Mouse (Mus musculus): ENCODE results near the gene Unc5cl.

Gene Unc5cl

DNA sequence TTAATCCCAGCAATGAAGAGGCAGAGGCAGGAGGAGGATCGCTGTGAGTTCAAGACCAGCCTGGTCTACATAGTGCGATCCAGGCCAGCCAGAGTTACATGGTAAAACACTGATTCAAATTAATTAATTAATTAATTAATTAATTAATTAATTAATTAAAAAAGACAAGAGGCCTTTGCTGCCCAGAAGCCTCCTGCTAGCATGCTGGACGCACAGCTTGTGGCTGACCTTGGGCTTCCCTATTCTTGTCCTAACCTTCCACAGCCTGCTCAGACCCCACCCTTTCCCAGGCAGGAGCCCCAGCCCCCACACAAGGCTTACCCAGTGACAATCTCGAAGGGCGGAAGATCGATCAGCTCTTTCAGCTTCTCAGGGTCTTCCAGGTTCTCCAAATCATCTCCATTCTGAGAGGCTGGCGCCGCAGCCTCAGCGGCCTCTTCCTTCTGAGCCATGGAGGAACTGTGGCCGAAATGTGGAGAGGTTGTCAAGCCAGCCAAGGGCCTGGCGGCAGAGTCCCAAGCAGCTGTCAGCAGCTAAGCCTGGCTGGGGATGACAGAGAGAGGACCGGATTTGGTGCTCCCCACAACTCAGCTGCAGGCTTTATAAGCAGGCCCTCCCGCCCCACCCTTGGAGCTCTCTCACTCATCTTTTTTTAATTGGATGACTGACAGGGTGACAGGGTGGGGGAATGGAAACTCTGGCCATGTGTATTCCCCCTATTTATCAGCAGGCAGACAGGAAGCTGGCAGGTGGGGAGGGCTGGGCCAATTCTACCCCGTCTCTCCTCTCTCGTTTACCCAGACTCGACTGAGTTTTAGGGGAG is 22.3 kb upstream of the Unc5cl start, which contains the start of gene Apobec2:
Gene Apobec2, minus strand, starts transcription at position 773 of the 823 bp plus-strand sequence.
- in situ Hi-C loops (cut with MseI, MboI) = no loop called here

DNA sequence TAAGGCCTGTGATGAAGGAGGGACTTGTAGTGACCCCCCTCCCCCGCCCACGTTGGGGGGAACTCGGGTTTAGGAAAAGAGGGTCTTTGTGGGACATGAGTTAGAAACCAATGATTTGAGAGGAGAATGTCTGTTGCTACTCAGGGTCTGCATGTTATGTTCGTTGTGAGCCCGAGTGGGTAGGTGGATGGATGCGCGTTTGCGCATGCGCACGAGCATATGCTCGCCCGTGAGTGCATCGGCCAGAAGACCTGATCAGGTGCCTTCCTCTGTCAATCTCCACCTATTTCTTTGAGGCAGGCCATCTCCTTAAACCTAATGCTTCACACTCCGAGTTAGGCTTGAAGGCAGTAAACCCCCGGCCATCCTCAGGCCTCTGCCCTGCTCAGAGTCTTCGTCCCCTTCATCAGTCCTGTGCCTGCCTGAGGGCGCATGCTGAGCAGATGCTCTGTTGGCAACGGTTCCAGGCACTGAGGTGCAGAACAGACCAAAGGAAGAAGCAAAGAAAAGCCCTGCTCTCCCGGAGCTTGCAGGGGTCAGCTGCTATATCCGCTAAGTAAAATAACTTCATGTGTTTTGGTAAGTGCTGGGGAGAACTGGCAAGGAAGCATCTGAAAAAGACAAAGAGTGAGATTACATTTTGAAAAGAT is 21.6 kb upstream of the Unc5cl start:
- in situ Hi-C loops (cut with MseI, MboI) = no loop called here

DNA sequence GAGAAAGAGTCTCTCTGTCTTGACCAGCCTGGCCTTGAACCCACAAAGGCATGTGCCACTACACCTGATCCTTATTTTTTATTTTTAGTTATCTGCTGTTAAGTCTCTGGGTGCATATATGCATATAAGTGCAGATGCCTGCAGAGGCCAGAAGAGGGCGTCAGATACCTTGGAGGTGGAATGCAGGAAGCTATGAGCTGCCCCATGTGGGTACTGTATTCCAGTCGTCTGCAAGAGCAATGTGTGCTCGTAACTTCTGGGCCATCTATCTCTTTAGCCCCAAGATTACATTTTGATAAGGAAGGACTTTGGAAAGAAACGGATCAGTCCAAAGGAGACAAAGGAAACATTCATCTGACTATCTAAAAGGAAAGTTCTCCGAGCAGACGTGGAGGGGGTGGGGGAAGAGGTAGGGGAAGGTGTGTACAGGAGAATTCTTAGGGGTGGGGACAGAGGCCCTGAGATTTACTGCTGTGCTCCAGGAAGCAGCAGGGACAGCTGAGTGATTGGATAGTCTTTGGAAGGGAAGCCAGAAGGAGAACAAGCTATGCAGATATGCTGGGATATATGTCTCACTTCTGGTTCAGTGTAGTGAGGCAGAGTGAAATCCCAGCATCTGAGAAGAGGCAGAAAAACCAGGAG is 20.9 kb upstream of the Unc5cl start:
- in situ Hi-C loops (cut with MseI, MboI) = no loop called here

DNA sequence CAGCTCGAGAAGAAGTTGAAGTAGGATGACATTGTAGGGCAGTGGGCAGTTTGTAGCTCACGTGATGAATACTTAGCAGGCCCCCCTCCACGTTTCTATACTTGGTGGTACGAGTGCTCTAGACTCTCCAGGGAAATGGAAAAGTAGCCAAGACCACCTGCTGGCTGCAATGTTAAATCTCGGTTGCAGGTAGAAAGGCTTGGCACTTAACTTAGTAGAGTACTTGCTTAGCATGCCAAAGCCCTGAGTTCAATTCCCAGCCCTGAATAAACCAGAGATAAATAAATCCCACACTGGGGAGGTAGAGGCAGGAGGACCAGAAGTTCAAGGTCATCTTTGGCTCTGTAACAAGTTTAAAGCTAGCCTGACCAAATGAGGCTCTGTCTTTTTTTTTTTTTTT is 20.2 kb upstream of the Unc5cl start:
- in situ Hi-C loops (cut with MseI, MboI) = no loop called here

- in situ Hi-C loops (cut with MseI, MboI) = no loop called here
Observed at GRCm38 (mm10) chr17:48436487-48436886, 18.2 kb upstream of the Unc5cl start.

- in situ Hi-C loops (cut with MseI, MboI) = no loop called here
Observed at GRCm38 (mm10) chr17:48437421-48437911, 17.2 kb upstream of the Unc5cl start.

DNA sequence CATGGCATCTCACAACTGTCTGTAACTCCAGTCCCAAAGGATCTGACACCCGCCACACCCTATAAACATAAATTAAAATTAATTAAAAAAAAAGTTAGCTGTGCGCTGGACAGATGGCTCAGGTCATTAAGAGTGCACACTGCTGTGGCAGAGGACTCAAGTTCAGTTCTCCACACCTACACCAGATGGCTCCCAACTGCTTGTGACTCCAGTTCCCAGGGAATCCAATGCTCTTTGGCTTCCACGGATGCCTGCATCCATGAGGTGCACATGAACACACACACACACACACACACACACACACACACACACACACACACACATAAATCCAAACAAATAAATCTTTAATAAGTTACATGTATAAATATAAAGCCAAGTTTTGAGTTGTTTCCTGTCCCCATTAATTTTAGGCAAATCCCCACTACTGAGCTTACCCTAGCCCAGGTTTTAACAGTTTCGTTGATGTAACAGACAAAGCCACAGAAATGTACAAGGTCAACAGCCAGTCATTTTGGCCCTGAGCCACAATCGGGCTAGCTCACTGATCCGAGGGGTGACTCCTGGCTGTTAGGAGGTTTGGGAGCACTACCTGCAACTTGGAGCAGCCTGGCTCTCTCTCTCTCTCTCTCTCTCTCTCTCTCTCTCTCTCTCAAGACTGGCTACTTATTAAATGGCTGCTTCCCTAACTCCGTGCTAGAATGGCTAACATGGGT is 11.8 kb upstream of the Unc5cl start:
- in situ Hi-C loops (cut with MseI, MboI) = no loop called here

GRCm38 (mm10) chr17:48443542-48444145 is 11.1 kb upstream of the Unc5cl start:
- in situ Hi-C loops (cut with MseI, MboI) = no loop called here

GRCm38 (mm10) chr17:48447675-48448074 is 7.0 kb upstream of the Unc5cl start:
- in situ Hi-C loops (cut with MseI, MboI) = no loop called here

DNA sequence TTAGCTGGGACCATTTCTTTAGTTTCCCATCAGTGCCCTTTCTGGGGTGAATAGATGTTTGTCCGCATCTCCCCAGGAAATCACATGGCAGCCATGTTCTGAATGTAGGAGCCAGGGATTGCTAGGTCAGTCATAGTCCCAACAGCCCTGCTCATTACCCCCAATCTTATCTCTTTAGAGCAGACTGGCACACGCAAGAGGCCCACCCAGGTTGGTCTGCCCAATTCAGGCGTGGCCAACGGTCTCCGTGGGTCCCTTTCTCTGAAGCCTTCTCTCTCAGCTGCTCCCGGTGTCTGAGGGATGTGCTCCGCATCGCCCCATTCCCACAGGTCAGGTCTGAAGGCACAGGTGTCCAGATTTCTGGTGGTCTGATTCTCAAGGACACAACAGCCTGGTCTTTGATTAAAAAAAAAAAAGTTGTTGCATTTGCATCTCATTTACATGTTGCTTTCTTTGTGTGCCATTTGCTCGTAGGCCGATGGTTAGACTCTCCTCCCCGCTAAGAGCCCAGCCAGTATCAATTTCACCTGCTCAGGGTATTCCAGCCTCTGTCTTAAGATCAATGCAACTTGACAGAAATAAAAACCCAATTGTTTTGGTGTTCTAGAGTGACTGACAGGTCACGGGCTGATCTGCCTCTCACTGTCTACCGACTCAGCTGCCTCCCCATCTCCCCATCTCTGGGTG is 3.9 kb upstream of the Unc5cl start:
- in situ Hi-C loops (cut with MseI, MboI) = no loop called here

DNA sequence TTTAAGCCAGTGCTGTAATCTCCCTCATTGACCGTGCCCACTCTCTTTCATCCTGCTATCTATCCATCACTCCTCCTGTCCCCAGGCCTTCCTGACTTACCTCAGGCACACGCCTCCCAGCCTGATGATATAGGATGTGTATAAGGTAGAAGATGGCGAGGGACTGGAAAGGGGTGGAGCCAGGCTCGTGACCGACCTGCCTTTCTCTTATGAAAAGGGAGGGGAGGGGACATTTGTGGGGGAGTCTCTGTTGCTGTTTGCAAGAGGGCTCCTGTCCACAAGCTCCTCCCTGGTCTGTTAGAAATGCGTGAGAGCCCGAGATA is 3.4 kb upstream of the Unc5cl start, which contains the start of gene Tspo2:
Gene Tspo2, minus strand, starts transcription at position 170 of the 323 bp plus-strand sequence.
- in situ Hi-C loops (cut with MseI, MboI) = no loop called here

- in situ Hi-C loops (cut with MseI, MboI) = no loop called here
Observed at GRCm38 (mm10) chr17:48451753-48452444, 2.8 kb upstream of the Unc5cl start.

- in situ Hi-C loops (cut with MseI, MboI) = no loop called here
Observed at GRCm38 (mm10) chr17:48453489-48453888, 1.2 kb upstream of the Unc5cl start.

GRCm38 (mm10) chr17:48454190-48454589 is 511 bp upstream of the Unc5cl start:
- in situ Hi-C loops (cut with MseI, MboI) = no loop called here

- in situ Hi-C loops (cut with MseI, MboI) = no loop called here
Observed at GRCm38 (mm10) chr17:48455955-48456354, 1.3 kb downstream of the Unc5cl start.

DNA sequence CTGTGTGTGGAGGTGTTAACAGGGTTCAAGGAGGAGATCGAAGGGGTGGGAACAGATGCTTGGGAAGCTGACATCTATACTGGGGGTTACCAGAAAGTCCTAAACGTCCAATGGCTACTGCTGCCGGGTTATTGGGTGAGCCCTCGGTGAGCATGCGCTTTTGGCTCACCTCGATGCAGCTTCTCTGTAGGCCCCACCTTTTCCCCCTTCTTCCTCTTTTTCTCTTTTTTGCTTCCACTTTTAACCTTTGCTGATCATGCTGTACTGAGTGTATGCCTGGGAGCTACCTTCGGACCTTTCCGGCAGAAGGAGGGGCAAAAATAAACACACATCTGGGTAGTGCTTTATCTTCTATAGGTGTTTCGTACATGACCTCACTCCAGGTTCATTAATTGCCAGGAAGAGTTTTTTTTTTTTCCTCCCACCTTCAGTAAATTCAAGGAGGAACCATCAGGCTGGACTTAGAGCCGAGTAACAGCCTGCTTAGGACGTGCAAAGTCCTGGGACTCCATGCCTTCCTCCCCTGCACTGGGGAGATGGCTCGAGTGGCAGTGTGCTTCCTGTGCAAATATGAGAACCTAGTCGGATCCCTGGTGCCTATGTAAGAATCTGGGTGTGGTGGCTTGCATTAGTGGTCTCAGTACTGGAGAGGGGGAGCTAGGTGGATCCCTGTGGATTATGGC is 3.4 kb downstream of the Unc5cl start:
- in situ Hi-C loops (cut with MseI, MboI) = no loop called here

- in situ Hi-C loops (cut with MseI, MboI) = no loop called here
Observed at GRCm38 (mm10) chr17:48462096-48462495, 7.4 kb downstream of the Unc5cl start.

DNA sequence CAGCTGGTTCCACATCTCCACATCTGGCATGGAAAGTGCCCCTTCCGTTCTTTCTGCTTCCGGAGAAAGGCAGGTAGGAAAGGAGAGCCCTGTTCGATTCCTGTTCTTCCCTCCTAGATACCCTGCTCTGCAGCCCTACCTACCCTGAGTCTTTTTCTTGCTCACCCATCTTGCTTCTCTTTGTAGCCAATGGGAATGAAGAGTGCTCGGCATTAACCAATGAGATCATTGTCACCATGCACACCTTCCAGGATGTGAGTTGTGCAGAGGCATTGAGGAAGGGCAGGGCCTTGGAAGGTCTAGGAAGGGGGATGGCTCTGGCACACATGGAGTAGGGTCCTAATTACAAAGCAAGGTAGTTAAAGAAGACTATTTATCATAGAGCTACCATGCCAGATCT is 8.7 kb downstream of the Unc5cl start:
- in situ Hi-C loops (cut with MseI, MboI) = no loop called here

DNA sequence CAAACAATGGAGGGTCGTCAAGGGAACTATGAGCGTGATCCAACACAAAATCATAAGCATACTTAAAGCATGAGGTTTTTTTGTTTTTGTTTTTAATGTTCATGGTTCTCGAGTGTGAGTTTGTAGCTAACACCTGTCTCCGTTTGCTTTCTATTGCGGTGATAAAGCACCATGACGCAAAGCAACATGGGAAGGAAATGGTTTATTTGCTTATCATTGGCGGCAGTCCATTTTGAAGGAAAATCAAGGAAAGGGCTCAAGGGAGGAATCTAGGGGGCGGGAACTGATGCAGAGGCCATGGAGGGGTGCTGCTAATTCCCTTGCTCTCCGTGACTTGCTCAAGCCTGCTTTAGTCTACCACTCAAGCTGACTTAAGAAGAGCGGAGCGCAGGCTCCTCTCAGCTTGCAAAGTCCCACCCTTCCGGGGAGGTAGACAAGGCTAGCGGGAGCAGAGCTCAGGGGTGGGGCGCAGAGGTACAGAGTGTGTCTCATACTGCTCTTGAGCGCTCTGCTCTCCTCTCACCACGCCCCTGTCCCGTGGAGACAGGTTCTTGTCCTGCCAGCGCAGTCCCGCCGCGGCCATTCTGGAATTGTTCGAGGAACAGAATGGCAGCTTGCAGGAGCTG is 12.2 kb downstream of the Unc5cl start:
- in situ Hi-C loops (cut with MseI, MboI) = no loop called here
